Comparison of ENCODE assay signal across 23 mouse cellular contexts in genomic region chr2:134036359-134036874, GRCm38 (mm10).
DNase-seq lines count a peak whose midpoint lies in the region; ATAC-seq and TF ChIP-seq lines count a peak whose summit lies in the region.
"Had no signal": no experiment of that assay in that cellular context is flagged by ENCODE, and none has a peak within 500 bp of the region (broad histone marks: within the 10 kb centered on the region; RNA-seq: fewer than 3 reads in every experiment).

No protein-coding gene starts in this region.

- DNase-seq in forebrain, embryonic 10.5 days (ENCODE audit: extremely low spot score, low spot score), result peak; percentile 29
- no peak for DNase-seq in forebrain, postnatal 0 days
- no peak for DNase-seq in lung, postnatal 36 days
- peak; percentile 37 for DNase-seq in embryo, embryonic 10.5 days (ENCODE audit: low spot score)
- DNase-seq in retina, embryonic 14.5 days (ENCODE audit: low spot score), result peak; percentile 49
- DNase-seq in urinary bladder, adult 18-20 months (ENCODE audit: low spot score in 2 of 2), result no peak
- DNase-seq: adrenal gland, postnatal 36 days; cerebellum, adult 11 months; cerebellum, adult 9-11 months; gastrocnemius, postnatal 10 days; heart, postnatal 4 days; kidney, adult 9 months; kidney, postnatal 14 days; left cerebral cortex, postnatal 4 days; lung, postnatal 4 days; thymus, adult 2 months had no signal

- peaks cover 7% of the 10 kb centered on the region for H3K4me1 ChIP-seq in forebrain, embryonic 10.5 days
- no peaks in the 10 kb centered on the region for H3K4me1 ChIP-seq in forebrain, postnatal 0 days (ENCODE audit: insufficient read depth)
- H3K4me1 ChIP-seq in lung, embryonic 16.5 days (replicated peaks; ENCODE audit: control insufficient read depth, insufficient read depth, low read length), result no peaks in the 10 kb centered on the region
- H3K4me1 ChIP-seq: limb, embryonic 15.5 days had no signal

- no peak for ATAC-seq in forebrain, postnatal 0 days
- peak; percentile 74 for ATAC-seq in lung, embryonic 16.5 days (ENCODE audit: low read depth)
- ATAC-seq: CD4-positive, CD25-positive, alpha-beta regulatory T cell, adult 4 months; hindbrain, embryonic 16.5 days; intestine, embryonic 16.5 days had no signal

- no peak overlapping the region for H3K27ac ChIP-seq in forebrain, embryonic 10.5 days
- H3K27ac ChIP-seq in forebrain, postnatal 0 days (ENCODE audit: low read depth, low read length), result no peak overlapping the region
- no peak overlapping the region for H3K27ac ChIP-seq in lung, embryonic 16.5 days (ENCODE audit: low read length)
- H3K27ac ChIP-seq: heart, embryonic 10.5 days; limb, embryonic 15.5 days; liver, embryonic 14.5 days had no signal

- no peak for TF ChIP-seq CTCF in forebrain, postnatal 0 days (IDR thresholded peaks at IDR 0.05; ENCODE audit: low read depth)

- WGBS in forebrain, embryonic 10.5 days, result 73% methylated on average over 6 of the region's 6 CpGs
- WGBS in forebrain, postnatal 0 days, result 60% methylated on average over 6 of the region's 6 CpGs
- 41% methylated on average over 6 of the region's 6 CpGs for WGBS in lung, embryonic 16.5 days

- H3K9me3 ChIP-seq in forebrain, embryonic 10.5 days, result no peaks in the 10 kb centered on the region
- H3K9me3 ChIP-seq in forebrain, postnatal 0 days (ENCODE audit: low read length), result no peaks in the 10 kb centered on the region
- H3K9me3 ChIP-seq in lung, embryonic 16.5 days (ENCODE audit: control insufficient read depth, low read length), result no peaks in the 10 kb centered on the region
- H3K9me3 ChIP-seq: heart, embryonic 10.5 days; limb, embryonic 15.5 days had no signal

- H3K27me3 ChIP-seq in forebrain, embryonic 10.5 days (ENCODE audit: poor library complexity, severe bottlenecking), result no peaks in the 10 kb centered on the region
- H3K27me3 ChIP-seq in forebrain, postnatal 0 days (ENCODE audit: insufficient read depth, low read length), result no peaks in the 10 kb centered on the region
- H3K27me3 ChIP-seq in lung, embryonic 16.5 days (ENCODE audit: control insufficient read depth, insufficient read depth, low read depth, low read length), result no peaks in the 10 kb centered on the region
- H3K27me3 ChIP-seq: limb, embryonic 15.5 days had no signal

- no peaks in the 10 kb centered on the region for H3K36me3 ChIP-seq in forebrain, embryonic 10.5 days (replicated peaks)
- no peaks in the 10 kb centered on the region for H3K36me3 ChIP-seq in forebrain, postnatal 0 days (ENCODE audit: insufficient read depth)
- H3K36me3 ChIP-seq in lung, embryonic 16.5 days (ENCODE audit: control insufficient read depth, insufficient read depth, low read length), result no peaks in the 10 kb centered on the region
- H3K36me3 ChIP-seq: heart, embryonic 10.5 days; limb, embryonic 15.5 days had no signal

- H3K9ac ChIP-seq in forebrain, postnatal 0 days, result no peak overlapping the region
- H3K9ac ChIP-seq in lung, embryonic 16.5 days (ENCODE audit: low read length), result no peak overlapping the region
- H3K9ac ChIP-seq: limb, embryonic 15.5 days; liver, embryonic 14.5 days had no signal

- H3K4me3 ChIP-seq in forebrain, embryonic 10.5 days, result no peak overlapping the region
- H3K4me3 ChIP-seq in forebrain, postnatal 0 days (ENCODE audit: low read depth, low read length), result no peak overlapping the region
- H3K4me3 ChIP-seq in lung, embryonic 16.5 days (ENCODE audit: low read length), result no peak overlapping the region
- H3K4me3 ChIP-seq: heart, embryonic 10.5 days; limb, embryonic 15.5 days had no signal

- H3K4me2 ChIP-seq in forebrain, postnatal 0 days (ENCODE audit: low read depth), result no peak overlapping the region
- no peak overlapping the region for H3K4me2 ChIP-seq in lung, embryonic 16.5 days (ENCODE audit: low read depth, low read length)
- H3K4me2 ChIP-seq: limb, embryonic 15.5 days had no signal

Comparison
In these comparisons a context has a peak if more than half of its experiments do, and no peak if none do; other contexts are left out.
1. DNase-seq: peak in forebrain, embryonic 10.5 days (single experiment), embryo, embryonic 10.5 days (single experiment) and retina, embryonic 14.5 days (single experiment); none in forebrain, postnatal 0 days (single experiment), lung, postnatal 36 days (single experiment) and urinary bladder, adult 18-20 months (0 of 2).